Comparison of ENCODE assay signal across 17 mouse cellular contexts in the genomic region with DNA sequence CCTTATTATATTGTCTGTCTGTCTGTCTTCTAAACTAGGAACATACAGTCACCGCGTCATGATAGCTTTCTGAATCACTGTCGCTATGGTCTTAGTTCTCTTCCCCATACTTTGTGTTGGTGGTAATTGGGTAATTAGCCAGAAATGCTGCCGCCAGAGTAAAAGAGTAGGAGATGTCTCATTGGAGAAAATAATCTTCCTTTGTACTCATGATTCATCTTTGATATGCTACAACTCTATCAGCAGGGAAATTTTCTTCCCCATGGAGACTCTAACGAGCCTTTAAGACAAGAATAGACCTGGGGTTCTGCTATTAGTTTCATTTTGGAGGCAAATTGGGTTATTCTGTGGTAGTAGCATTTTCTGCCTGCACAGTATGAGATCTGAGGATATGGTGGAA.
A peak's percentile ranks its signal among the peaks of the same experiment; 100 is the strongest.
DNase-seq lines count a peak whose midpoint lies in the region; ATAC-seq lines count a peak whose summit lies in the region.
"Had no signal": no experiment of that assay in that cellular context is flagged by ENCODE, and none has a peak within 500 bp of the region (broad histone marks: within the 10 kb centered on the region; RNA-seq: fewer than 3 reads in every experiment).

No protein-coding gene starts in this region.

- no peak overlapping the region for H3K4me3 ChIP-seq in hindbrain, embryonic 15.5 days
- no peak overlapping the region for H3K4me3 ChIP-seq in hindbrain, embryonic 16.5 days (ENCODE audit: low read length)
- H3K4me3 ChIP-seq in kidney, embryonic 15.5 days (replicated peaks), result no peak overlapping the region
- H3K4me3 ChIP-seq: heart, embryonic 15.5 days; limb, embryonic 15.5 days had no signal

- no peak overlapping the region for H3K4me2 ChIP-seq in hindbrain, embryonic 15.5 days
- H3K4me2 ChIP-seq in hindbrain, embryonic 16.5 days (ENCODE audit: low read length), result no peak overlapping the region
- H3K4me2 ChIP-seq in kidney, embryonic 15.5 days, result no peak overlapping the region
- H3K4me2 ChIP-seq: heart, embryonic 15.5 days; limb, embryonic 15.5 days had no signal

- H3K27me3 ChIP-seq in hindbrain, embryonic 15.5 days, result no peaks in the 10 kb centered on the region
- H3K27me3 ChIP-seq in hindbrain, embryonic 16.5 days (replicated peaks; ENCODE audit: control insufficient read depth, insufficient read depth, low read length), result no peaks in the 10 kb centered on the region
- no peaks in the 10 kb centered on the region for H3K27me3 ChIP-seq in kidney, embryonic 15.5 days
- H3K27me3 ChIP-seq: heart, embryonic 15.5 days; limb, embryonic 15.5 days had no signal

- H3K4me1 ChIP-seq in hindbrain, embryonic 15.5 days (replicated peaks), result peaks cover 9% of the 10 kb centered on the region; the same call in 1 of the 2 replicates
- no peaks in the 10 kb centered on the region for H3K4me1 ChIP-seq in hindbrain, embryonic 16.5 days (ENCODE audit: control insufficient read depth, insufficient read depth, low read depth, low read length)
- H3K4me1 ChIP-seq in kidney, embryonic 15.5 days, result peaks cover 27% of the 10 kb centered on the region

- WGBS in hindbrain, embryonic 15.5 days, result 47% methylated on average over 5 of the region's 5 CpGs
- WGBS in hindbrain, embryonic 16.5 days, result 51% methylated on average over 5 of the region's 5 CpGs
- WGBS in kidney, embryonic 15.5 days, result 75% methylated on average over 5 of the region's 5 CpGs

- no peak for DNase-seq in cerebellum, adult 8-10 months
- peak; percentile 23 for DNase-seq in right cerebral cortex, adult 18-20 months
- no peak for DNase-seq in right cerebral cortex, postnatal 14 days
- DNase-seq in urinary bladder, postnatal 10 days (ENCODE audit: low spot score), result no peak
- DNase-seq: adrenal gland, postnatal 25 days; heart, adult 18-20 months; kidney, adult 9 months; lung, adult 18-20 months; right cerebral cortex, postnatal 25 days; thymus, postnatal 36 days had no signal

- no peaks in the 10 kb centered on the region for H3K36me3 ChIP-seq in hindbrain, embryonic 15.5 days
- H3K36me3 ChIP-seq in hindbrain, embryonic 16.5 days (ENCODE audit: control insufficient read depth, insufficient read depth, low read length), result no peaks in the 10 kb centered on the region
- no peaks in the 10 kb centered on the region for H3K36me3 ChIP-seq in kidney, embryonic 15.5 days
- H3K36me3 ChIP-seq: heart, embryonic 15.5 days; limb, embryonic 15.5 days had no signal

- H3K27ac ChIP-seq in hindbrain, embryonic 15.5 days (replicated peaks), result peak overlapping the region; percentile 43; the same call in 1 of the 2 replicates
- no peak overlapping the region for H3K27ac ChIP-seq in hindbrain, embryonic 16.5 days (ENCODE audit: low read depth, low read length)
- no peak overlapping the region for H3K27ac ChIP-seq in kidney, embryonic 15.5 days
- H3K27ac ChIP-seq: heart, embryonic 15.5 days; limb, embryonic 15.5 days; macrophage had no signal

- no peak overlapping the region for H3K9ac ChIP-seq in hindbrain, embryonic 15.5 days
- H3K9ac ChIP-seq in hindbrain, embryonic 16.5 days (ENCODE audit: low read depth, low read length), result no peak overlapping the region
- no peak overlapping the region for H3K9ac ChIP-seq in kidney, embryonic 15.5 days
- H3K9ac ChIP-seq: heart, embryonic 15.5 days; limb, embryonic 15.5 days had no signal

- ATAC-seq in cerebellum, adult (ENCODE audit: insufficient number of reproducible peaks, low FRiP score, low TSS enrichment), result peak; percentile 54
- ATAC-seq in hindbrain, embryonic 15.5 days (ENCODE audit: low FRiP score, low read depth), result no peak
- no peak for ATAC-seq in hindbrain, embryonic 16.5 days
- no peak for ATAC-seq in kidney, embryonic 15.5 days (replicated peaks; ENCODE audit: low FRiP score)

- no peaks in the 10 kb centered on the region for H3K9me3 ChIP-seq in hindbrain, embryonic 15.5 days
- no peaks in the 10 kb centered on the region for H3K9me3 ChIP-seq in hindbrain, embryonic 16.5 days (ENCODE audit: control insufficient read depth, low read length)
- no peaks in the 10 kb centered on the region for H3K9me3 ChIP-seq in kidney, embryonic 15.5 days (replicated peaks)
- H3K9me3 ChIP-seq: heart, embryonic 15.5 days; limb, embryonic 15.5 days had no signal
